Mouse (Mus musculus): Measurements from ENCODE around the gene Samd11. TPM values are rescaled to one million over a fixed set of nuclear protein-coding genes. Genes with fewer than 3 reads are reported as not detected.

Samd11 gene
- 5.7 and 6.8 TPM in 2 replicates for polyA plus RNA-seq (2012; rRNA removed)

DNA sequence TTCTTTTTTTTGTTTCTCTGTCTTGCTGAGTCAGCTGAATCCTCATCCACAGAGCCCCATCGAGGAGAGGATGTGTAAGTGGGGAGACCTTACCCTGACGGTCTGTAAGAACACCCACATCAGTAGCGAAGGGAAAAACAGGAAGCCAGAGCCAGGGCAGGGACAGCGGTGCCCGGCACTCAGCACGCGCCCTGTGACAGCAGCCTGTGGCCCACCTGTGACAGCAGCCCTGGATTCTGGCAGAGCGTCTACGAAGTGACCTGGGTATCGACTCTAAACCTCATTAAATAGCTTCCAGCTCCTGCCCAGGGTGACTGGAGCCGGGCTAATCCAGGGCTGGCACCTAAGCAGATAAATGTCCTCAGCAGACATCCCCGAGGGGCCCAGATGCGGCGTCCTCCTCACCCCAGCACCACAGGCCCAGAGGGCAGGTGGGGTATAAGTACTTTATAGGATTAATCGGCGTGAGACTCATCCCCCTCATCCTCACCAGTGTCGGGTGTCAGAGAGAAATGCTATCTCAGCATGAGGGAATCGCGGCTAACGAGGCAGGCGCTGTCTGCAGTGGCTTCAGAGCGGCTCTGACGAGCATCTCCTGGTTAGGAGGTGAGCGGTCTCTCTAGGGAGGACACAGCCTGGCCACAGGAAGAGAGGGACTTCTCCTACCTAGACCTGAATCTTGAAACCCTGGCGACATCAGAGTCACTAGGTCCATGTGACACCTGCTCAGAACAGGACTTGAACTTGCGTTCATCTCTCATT lies at the start of gene Samd11:
Gene Samd11 (minus strand): TSS at position 580 of the 762 bp plus-strand sequence.

DNA sequence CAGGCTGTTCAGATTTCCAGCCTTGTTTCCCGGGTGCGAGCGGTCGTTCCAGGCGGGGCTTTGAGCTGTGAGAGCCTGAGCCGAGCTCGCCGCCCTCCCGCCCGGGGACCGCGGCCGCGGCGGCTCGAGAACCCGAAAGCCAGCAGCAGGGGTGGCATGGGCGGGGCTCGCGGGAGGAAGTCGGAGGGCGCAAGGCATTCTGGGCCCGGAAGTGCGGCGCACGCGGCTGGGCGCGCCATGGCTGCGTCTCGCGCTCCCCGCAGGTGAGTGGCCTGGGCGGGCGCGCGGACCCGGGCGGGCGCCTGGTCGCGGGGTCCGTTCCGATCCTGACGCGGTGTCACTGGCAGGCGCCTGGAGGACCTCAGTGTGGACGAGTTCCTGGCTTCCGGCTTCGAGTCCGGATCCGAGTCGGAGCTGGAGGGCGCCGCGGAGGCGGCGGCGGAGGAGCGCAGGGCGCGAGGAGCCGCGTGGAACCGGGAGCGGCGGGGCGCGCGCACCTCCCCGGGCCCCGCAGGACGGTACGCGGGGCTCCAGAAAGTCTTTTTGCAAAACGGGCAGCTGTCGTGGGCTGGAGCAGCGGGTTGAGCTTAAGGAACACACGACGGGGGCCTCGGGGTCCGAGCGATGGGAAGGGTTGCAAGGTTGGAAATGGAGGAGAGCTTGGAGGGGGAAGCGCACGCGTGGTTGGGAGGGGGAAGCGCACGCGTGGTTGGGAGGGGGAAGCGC lies 19.5 kb downstream of the Samd11 start, which contains the start of gene Noc2l:
Gene Noc2l (plus strand): TSS at position 203 of the 726 bp plus-strand sequence.

DNA sequence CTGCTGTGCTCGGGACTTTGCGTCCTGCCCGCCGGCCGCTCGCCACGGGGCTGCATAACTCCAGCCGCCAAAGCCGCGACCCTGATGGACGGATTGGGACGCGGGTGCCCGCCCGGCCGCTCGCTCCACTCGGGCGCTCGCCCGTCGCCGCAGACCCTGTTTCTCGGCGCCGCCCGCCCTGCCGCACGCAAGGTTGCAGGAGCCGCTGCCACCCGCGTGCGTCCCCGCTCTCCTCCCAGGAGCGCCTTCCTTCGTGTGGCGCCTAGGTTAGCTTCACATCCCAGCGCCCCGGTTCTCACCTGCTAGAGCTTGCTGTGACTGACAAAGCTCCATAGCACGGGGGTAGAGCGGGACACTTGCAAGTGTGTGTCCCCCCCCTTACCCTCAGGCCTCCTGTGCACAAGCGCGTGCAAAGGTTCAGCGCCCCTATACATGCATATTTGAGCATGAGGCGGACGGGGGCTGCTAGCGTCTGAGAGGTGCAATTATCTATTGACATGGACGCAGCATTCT lies 20.7 kb downstream of the Samd11 start, which contains the start of gene Plekhn1:
Gene Plekhn1 (minus strand): TSS at position 157 of the 513 bp plus-strand sequence.

DNA sequence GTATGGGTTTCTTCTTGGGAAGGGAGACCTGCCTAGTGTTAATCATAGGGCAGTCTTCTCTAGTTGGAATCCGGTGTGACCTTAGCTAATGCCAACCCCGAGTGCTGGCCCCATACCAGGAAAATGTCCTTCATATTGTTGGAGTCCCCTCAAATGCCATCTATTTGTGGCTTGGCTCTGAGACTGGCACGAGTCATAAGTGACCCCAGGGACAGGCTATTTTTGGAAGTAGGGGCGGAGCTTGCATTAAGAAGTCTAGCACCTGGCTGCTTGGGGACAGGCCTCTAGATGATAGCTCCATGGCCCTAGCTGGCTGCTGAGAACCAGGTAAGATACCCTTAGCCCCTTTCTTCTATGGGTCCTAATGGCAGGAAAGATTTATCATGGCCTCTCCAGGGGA lies 39.8 kb downstream of the Samd11 start, which contains the start of gene Perm1:
Gene Perm1 (plus strand): TSS at position 220 of the 400 bp plus-strand sequence.

DNA sequence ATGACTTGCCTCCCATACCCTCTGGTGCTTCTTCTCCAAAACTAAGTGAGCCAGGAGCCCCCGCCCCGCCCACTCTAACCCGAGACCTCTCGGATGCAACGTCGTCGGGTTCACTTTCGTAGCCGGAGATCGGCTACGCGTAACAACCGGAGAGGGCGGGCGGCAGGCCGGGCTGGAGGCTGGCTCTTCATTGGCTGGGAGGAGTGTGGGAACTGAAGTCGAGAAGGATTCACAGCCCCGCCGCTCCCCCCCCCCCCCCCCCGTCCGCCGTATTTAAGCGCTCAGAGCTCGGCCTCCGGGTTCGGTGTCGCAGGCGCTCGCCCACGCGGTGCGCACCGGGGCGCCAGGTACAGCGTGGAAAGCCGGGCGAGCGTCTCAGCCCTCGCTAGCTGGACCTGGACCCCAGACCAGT lies 52.5 kb downstream of the Samd11 start, which contains the start of gene AW011738:
Gene AW011738 (plus strand): TSS at position 304 of the 412 bp plus-strand sequence.

DNA sequence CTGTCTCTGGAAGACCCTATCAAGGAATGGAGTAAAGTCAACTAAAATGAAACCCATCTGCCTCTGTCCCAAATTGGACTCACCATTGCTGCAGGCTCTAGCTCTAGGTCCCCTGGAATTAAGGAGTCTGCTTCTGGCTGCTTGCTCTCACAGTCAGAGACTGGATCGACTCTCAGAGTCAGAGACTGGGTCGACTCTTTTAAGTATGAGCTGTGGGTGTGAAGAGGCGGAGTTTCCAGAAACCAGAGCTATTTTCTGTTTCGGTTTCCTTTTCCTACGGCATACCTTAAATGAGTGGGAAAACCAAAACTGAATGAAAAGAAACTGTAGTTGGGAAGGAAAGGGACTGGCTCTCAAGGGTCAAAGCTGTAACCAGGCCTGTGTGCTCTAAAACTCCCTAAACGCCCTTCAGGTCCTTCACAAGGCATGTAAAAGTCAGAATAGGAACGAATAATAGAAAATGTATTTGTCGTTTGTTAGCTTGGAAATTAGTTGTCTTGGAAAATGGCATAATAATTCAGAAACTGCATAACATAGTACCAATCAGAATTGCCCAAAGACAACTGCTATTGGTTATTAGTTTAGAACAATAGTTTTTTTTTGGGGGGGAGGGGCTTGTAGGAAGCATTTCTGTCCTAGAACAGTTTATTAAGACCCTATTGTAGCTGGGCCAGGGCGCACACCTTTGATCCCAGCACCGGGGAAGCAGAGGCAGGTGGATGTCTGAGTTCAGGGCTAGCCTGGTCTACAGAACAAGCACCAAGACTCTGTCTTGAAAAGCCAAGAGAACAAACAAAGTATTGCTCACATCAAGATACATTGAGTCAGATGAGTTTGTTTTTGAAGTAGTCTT lies 54.6 kb downstream of the Samd11 start, which contains the start of gene Isg15:
Gene Isg15 (minus strand): TSS at position 196 of the 853 bp plus-strand sequence.

DNA sequence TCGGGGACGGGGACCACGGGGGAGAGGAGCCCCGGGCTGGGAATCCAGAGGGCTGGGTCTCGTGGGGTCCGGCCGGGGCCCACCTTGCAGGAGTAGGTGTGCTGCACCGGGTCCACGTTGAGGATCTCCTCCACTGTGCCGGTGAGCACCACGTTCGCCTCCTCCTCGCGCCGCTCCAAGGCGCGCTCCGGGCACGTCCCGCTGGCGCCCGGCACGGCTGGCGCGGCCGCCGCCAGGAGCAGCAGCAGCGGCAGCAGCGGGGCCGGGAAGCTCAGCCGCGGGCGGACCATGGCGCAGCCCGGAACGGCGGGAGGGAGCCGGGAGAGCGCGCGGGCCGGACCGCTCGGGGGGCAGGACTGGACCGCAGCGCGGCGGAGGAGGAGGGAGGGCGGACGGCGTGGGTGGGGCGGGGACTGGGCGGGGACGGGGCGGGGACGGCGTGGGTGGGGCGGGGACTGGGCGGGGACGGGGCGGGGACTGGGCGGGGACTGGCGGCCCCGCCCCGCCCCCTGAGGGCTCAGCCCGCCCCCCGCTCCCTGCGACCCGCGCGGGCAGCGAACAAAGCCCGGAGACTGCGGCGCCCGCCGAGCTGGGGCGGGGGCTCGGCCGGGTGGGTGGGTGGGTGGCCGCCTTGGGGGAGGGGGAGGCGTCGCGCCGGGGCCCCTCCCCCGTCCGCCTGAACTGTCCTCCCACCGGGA lies 58.2 kb downstream of the Samd11 start, which contains the start of gene Agrn:
Gene Agrn (minus strand): TSS at position 358 of the 698 bp plus-strand sequence.

Other genes with a start within 250 kb of the Samd11 start
- 3.8 and 3.9 TPM in 2 replicates for gene Tnfrsf4, start 241.8 kb downstream of the Samd11 start, polyA plus RNA-seq (2012; rRNA removed)
- gene Tnfrsf18, start 229.5 kb downstream of the Samd11 start, polyA plus RNA-seq (2012; rRNA removed): 0.29 and 0.54 TPM in 2 replicates
- 0.05 and 0.55 TPM in 2 replicates for gene Ttll10, start 196.2 kb downstream of the Samd11 start, polyA plus RNA-seq (2012; rRNA removed)
- 62.6 and 67.3 TPM in 2 replicates for gene 9430015G10Rik, start 145.7 kb downstream of the Samd11 start, polyA plus RNA-seq (2012; rRNA removed)
- 2.3 and 3.0 TPM in 2 replicates for gene Rnf223, start 125.1 kb downstream of the Samd11 start, polyA plus RNA-seq (2012; rRNA removed)
- gene Agrn, start 58.2 kb downstream of the Samd11 start, polyA plus RNA-seq (2012; rRNA removed): 456 and 465 TPM in 2 replicates
- gene Isg15, start 54.8 kb downstream of the Samd11 start, polyA plus RNA-seq (2012; rRNA removed): 10.0 and 16.4 TPM in 2 replicates
- 4.1 and 4.4 TPM in 2 replicates for gene AW011738, start 52.4 kb downstream of the Samd11 start, polyA plus RNA-seq (2012; rRNA removed)
- gene Perm1, start 39.8 kb downstream of the Samd11 start, polyA plus RNA-seq (2012; rRNA removed): 1.0 and 1.1 TPM in 2 replicates
- 96.4 and 97.6 TPM in 2 replicates for gene Plekhn1, start 20.8 kb downstream of the Samd11 start, polyA plus RNA-seq (2012; rRNA removed)
- 112 TPM in 2 replicates for gene Noc2l, start 19.6 kb downstream of the Samd11 start, polyA plus RNA-seq (2012; rRNA removed)
- not detected in 2 replicates for gene Vmn2r-ps159, start 75.4 kb upstream of the Samd11 start, polyA plus RNA-seq (2012; rRNA removed)